Comparison of ENCODE assay signal across 8 mouse cellular contexts in the genomic region with DNA sequence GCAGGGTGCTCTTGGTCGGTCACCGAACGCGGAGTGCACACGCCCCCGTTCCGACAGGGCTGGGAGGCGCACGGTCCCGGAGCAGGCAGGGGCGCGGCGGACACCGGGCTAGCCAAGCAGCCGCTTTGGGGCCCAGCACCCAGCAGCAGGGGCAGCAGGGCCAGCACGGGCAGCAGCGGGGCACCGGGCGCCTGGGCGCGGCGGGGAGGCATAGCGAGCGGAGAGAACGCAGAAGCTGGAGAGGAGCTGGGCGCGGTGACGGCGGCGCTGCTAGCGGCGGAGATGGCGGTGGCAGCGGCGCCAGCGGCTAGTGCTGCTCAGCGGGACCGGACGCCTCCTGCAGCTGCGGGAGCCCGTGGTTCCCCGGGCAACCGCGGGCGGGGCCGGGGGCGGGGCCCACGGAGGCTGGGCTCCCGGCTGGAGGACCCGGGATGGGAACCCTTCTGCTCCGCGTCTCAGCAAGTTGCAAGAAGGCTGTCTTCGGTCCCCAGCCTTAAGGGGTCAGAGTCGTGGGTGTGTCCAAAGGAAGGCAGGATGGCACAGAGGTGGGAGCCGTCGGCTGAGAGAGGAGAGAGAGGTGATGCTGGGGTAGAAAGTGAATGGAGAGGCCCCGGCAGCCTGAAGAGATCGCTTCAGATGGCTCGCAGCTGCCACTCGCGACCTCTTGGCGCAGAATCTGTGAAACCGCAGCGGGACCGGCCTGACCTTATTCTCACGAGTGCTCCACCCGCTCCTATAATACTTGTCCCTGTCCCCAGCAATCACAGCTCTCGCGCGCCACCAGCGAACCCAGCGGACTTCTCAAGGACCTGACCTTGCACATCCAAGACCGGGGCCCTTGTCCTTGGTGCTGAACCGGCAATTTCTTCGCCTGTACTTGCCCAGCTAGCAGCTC. TPM values are rescaled to one million over a fixed set of nuclear protein-coding genes. Genes with fewer than 3 reads are reported as not detected.
DNase-seq lines count a peak whose midpoint lies in the region; ATAC-seq and TF ChIP-seq lines count a peak whose summit lies in the region.

A gene (minus strand): TSS at position 705 of the 895 bp plus-strand sequence.

- peaks cover 9% of the 10 kb centered on the region for H3K4me1 ChIP-seq in embryonic facial prominence, embryonic 12.5 days
- no peaks in the 10 kb centered on the region for H3K4me1 ChIP-seq in heart, adult 2 months (ENCODE audit: control insufficient read depth, insufficient read depth, low read length)
- H3K4me1 ChIP-seq in limb, embryonic 11.5 days (ENCODE audit: control insufficient read depth, insufficient read depth, low read length): peaks cover 9% of the 10 kb centered on the region; the same call in 1 of the 2 replicates
- peaks cover 13% of the 10 kb centered on the region for H3K4me1 ChIP-seq in midbrain, embryonic 12.5 days

- H3K79me2 ChIP-seq in heart, adult 2 months (replicated peaks; ENCODE audit: control insufficient read depth, insufficient read depth, low read length): no peaks in the 10 kb centered on the region

- ATAC-seq in embryonic facial prominence, embryonic 12.5 days (ENCODE audit: insufficient number of reproducible peaks, insufficient read depth, low FRiP score, low TSS enrichment): peak; percentile 80
- peak; percentile 86 for ATAC-seq in limb, embryonic 11.5 days (ENCODE audit: insufficient number of reproducible peaks, low FRiP score, low TSS enrichment, low read depth)
- ATAC-seq in midbrain, embryonic 12.5 days (ENCODE audit: low FRiP score, low read depth): peak; percentile 88

- peak within 1 kb of the TSS; percentile 98 for H3K4me2 ChIP-seq in embryonic facial prominence, embryonic 12.5 days (replicated peaks)
- H3K4me2 ChIP-seq in limb, embryonic 11.5 days (ENCODE audit: low read depth, severe bottlenecking): peak within 1 kb of the TSS; percentile 91
- H3K4me2 ChIP-seq in midbrain, embryonic 12.5 days (replicated peaks): peak within 1 kb of the TSS; percentile 92

- peak within 1 kb of the TSS; percentile 55 for H3K4me3 ChIP-seq in embryonic facial prominence, embryonic 12.5 days
- no peak within 1 kb of the TSS for H3K4me3 ChIP-seq in heart, adult 2 months
- H3K4me3 ChIP-seq in limb, embryonic 11.5 days (ENCODE audit: low read depth, low read length): peak within 1 kb of the TSS; percentile 38
- peak within 1 kb of the TSS; percentile 87 for H3K4me3 ChIP-seq in midbrain, embryonic 12.5 days

- H3K27ac ChIP-seq in embryonic facial prominence, embryonic 12.5 days: no peak within 1 kb of the TSS
- no peak within 1 kb of the TSS for H3K27ac ChIP-seq in heart, adult 2 months
- no peak within 1 kb of the TSS for H3K27ac ChIP-seq in limb, embryonic 11.5 days (replicated peaks; ENCODE audit: low read depth, low read length)
- H3K27ac ChIP-seq in midbrain, embryonic 12.5 days (replicated peaks): peak within 1 kb of the TSS; percentile 94

- peaks cover 31% of the 10 kb centered on the region for H3K27me3 ChIP-seq in embryonic facial prominence, embryonic 12.5 days
- H3K27me3 ChIP-seq in heart, adult 2 months (ENCODE audit: control insufficient read depth, insufficient read depth, low read length): peaks cover 7% of the 10 kb centered on the region
- H3K27me3 ChIP-seq in limb, embryonic 11.5 days (ENCODE audit: control insufficient read depth, insufficient read depth, low read length): peaks cover 16% of the 10 kb centered on the region
- H3K27me3 ChIP-seq in midbrain, embryonic 12.5 days: peaks cover 5% of the 10 kb centered on the region; the same call in 1 of the 2 replicates

- peak; percentile 57 to 68 for DNase-seq in adrenal gland, postnatal 4 days (ENCODE audit: low spot score in 2 of 2)
- DNase-seq in heart, adult 2 months: peak; percentile 63 to 73
- DNase-seq in kidney, adult 18-20 months: peak; percentile 66
- DNase-seq in limb, embryonic 11.5 days (ENCODE audit: low spot score): peak; percentile 95
- DNase-seq in spleen, postnatal 10 days (ENCODE audit: low spot score in 2 of 2): peak; percentile 11 to 67
- no peak for DNase-seq in MN1 (ENCODE audit: low spot score)

- no peak for TF ChIP-seq EP300 in heart, adult 2 months (IDR thresholded peaks at IDR 0.05; ENCODE audit: insufficient read depth, low read depth, low read length)

- intact Hi-C loops in heart, adult 2 months (cut with DNase I): no loop called here

- TF ChIP-seq POLR2A in heart, adult 2 months (IDR thresholded peaks at IDR 0.05; ENCODE audit: insufficient read depth, low read depth, low read length): no peak

- no peaks in the 10 kb centered on the region for H3K36me3 ChIP-seq in embryonic facial prominence, embryonic 12.5 days
- H3K36me3 ChIP-seq in heart, adult 2 months (ENCODE audit: control insufficient read depth, insufficient read depth, low read length): no peaks in the 10 kb centered on the region
- no peaks in the 10 kb centered on the region for H3K36me3 ChIP-seq in limb, embryonic 11.5 days (ENCODE audit: control insufficient read depth, insufficient read depth, low read length)
- no peaks in the 10 kb centered on the region for H3K36me3 ChIP-seq in midbrain, embryonic 12.5 days

- H3K9me3 ChIP-seq in embryonic facial prominence, embryonic 12.5 days: no peaks in the 10 kb centered on the region
- H3K9me3 ChIP-seq in limb, embryonic 11.5 days (ENCODE audit: control insufficient read depth, low read length): no peaks in the 10 kb centered on the region
- no peaks in the 10 kb centered on the region for H3K9me3 ChIP-seq in midbrain, embryonic 12.5 days

- H3K9ac ChIP-seq in embryonic facial prominence, embryonic 12.5 days: peak within 1 kb of the TSS; percentile 42
- H3K9ac ChIP-seq in heart, adult 2 months (ENCODE audit: low read depth, low read length): no peak within 1 kb of the TSS
- peak within 1 kb of the TSS; percentile 27; the same call in 1 of the 2 replicates for H3K9ac ChIP-seq in limb, embryonic 11.5 days (ENCODE audit: low read length)
- H3K9ac ChIP-seq in midbrain, embryonic 12.5 days (replicated peaks): peak within 1 kb of the TSS; percentile 88

- WGBS in embryonic facial prominence, embryonic 12.5 days: under 1% methylated on average over 75 of the region's 75 CpGs
- WGBS in heart, adult 2 months: 1% methylated on average over 75 of the region's 75 CpGs
- under 1% methylated on average over 73 of the region's 75 CpGs for WGBS in limb, embryonic 11.5 days
- WGBS in midbrain, embryonic 12.5 days: 1% methylated on average over 70 of the region's 75 CpGs

- TF ChIP-seq CTCF in heart, adult 2 months (IDR thresholded peaks at IDR 0.05): peak; percentile 37

RNA-seq across cellular contexts. Expression of the gene that starts here (rescaled TPM):
- 1 to 10 TPM; 6.5 to 6.8 TPM for total RNA-seq in adrenal gland, postnatal 4 days (2021)
- 9.0 TPM in 2 replicates for polyA plus RNA-seq in embryonic facial prominence, embryonic 12.5 days (2016; fragmentation: Nextera tagmentation; extraction: Ambion mirVana)
- under 1 TPM; 0.05 to 0.43 TPM for total RNA-seq in heart, adult 2 months (2021)
- polyA plus RNA-seq in heart, adult 2 months (2012; rRNA removed): 0.23 and 0.70 TPM in 2 replicates
- 1.1 TPM in 2 replicates for polyA plus RNA-seq in limb, embryonic 11.5 days (2014; fragmentation: Nextera tagmentation; extraction: Ambion mirVana)
- polyA plus RNA-seq in midbrain, embryonic 12.5 days (2016; fragmentation: Nextera tagmentation; extraction: Ambion mirVana): 76.4 and 78.0 TPM in 2 replicates

Comparison
In these comparisons a context has a peak if more than half of its experiments do, and no peak if none do; other contexts are left out.
1. RNA of the gene that starts here (total RNA-seq): 6.5 to 6.8 TPM in adrenal gland, postnatal 4 days; 0.05 to 0.43 TPM in heart, adult 2 months; every median in the first group is over 4 times any median in the second.
2. Peak in DNase-seq in heart, adult 2 months; RNA of the gene not detected or under 1 TPM.
3. Peak in every context shown above with its lines, with median percentiles within 50 percentile points of each other: ATAC-seq and H3K4me2 ChIP-seq.